Mouse (Mus musculus) ES-Bruce4 (cell line): Measurements from ENCODE around the gene Wtap.

Experiments
- CTCF ChIP-seq: IDR thresholded peaks from one replicate; pipeline ENCODE4 v1.8.1; 2011; ENCODE audit warnings: low read depth, low read length
- EP300 ChIP-seq: IDR thresholded peaks from 2 replicates; pipeline ENCODE4 v1.6.1; 2011; ENCODE audit warnings: low read depth, low read length; ENCODE audit not compliant: insufficient read depth
- POLR2A ChIP-seq: IDR thresholded peaks from one replicate; pipeline ENCODE4 v1.8.1; 2011; ENCODE audit warnings: low read length; ENCODE audit not compliant: insufficient read depth

DNA sequence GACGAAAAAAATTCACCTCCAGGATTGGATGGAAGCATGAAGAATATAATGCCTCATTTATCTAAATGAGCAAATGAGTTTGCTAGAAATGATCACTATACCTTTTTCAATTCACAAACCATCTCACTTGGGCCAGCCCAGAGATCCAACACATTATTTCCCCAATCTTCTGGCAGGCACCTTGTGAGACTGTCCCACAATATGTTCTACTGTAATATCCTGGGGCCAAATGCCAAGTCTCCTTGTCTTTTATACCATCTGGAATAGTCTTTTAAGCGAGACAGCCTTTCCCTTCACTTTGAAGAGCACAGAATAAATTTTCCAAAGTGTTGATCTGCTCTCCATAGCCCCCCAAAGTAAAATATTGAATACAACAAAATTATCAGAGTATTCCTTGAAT is 20.1 kb downstream of the Wtap start:
- no peak for TF ChIP-seq POLR2A
- TF ChIP-seq EP300, result no peak
- TF ChIP-seq CTCF, result no peak
